ENCODE assay signal across 15 mouse cellular contexts in the genomic region with DNA sequence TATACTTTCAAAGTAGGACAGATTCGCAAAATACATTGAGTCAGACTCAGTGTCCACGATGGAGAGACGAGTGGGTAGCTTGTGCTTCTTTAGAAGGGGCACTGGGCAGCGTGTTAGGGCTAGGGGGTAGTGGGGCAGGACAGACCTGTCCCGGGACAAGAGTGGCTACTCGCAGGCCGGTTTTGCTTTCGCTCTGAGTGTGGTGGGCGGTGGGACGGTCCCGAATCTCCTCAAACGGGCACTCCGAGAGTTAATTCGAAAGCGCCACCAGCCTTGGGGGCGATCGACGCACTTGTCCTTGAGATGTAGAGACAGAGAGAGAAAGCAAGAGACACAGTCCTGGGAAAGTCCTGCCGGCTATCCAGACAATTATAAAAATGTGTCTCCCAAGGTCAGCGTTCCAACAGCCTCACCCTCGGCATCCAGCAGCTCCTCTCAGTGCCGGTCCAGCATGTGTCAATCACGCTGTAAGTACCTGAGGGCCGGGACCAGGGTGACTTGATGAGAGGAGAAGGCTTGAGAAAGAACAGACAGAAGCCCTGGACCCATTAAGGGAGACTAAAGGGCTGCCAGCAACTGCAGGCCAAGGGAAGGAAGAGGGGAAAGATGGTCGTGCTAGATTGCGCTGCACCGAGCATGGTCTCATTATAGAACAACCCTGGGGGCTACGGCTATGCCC. TPM values are rescaled to one million over a fixed set of nuclear protein-coding genes. Genes with fewer than 3 reads are reported as not detected.
DNase-seq lines count a peak whose midpoint lies in the region; ATAC-seq and TF ChIP-seq lines count a peak whose summit lies in the region.
"Had no signal": no experiment of that assay in that cellular context is flagged by ENCODE, and none has a peak within 500 bp of the region (broad histone marks: within the 10 kb centered on the region; RNA-seq: fewer than 3 reads in every experiment).

No protein-coding gene starts in this region.

- TF ChIP-seq CTCF in gastrocnemius, adult 2 months (IDR thresholded peaks at IDR 0.05), result no peak
- TF ChIP-seq CTCF in thymus, adult 2 months (IDR thresholded peaks at IDR 0.05; ENCODE audit: borderline replicate concordance, control insufficient read depth, extremely low read depth, insufficient read depth, low read length, poor library complexity), result no peak

- 0 out of 2 replicates have a peak overlapping the region, but pooled peaks have one; percentile 7 for H3K9ac ChIP-seq in liver, embryonic 12.5 days
- H3K9ac ChIP-seq: forebrain, postnatal 0 days; intestine, embryonic 15.5 days; limb, embryonic 12.5 days had no signal

- H3K36me3 ChIP-seq in thymus, adult 2 months (ENCODE audit: control insufficient read depth, insufficient read depth, low read length), result no peaks in the 10 kb centered on the region
- H3K36me3 ChIP-seq in liver, embryonic 12.5 days, result no peaks in the 10 kb centered on the region
- H3K36me3 ChIP-seq: intestine, embryonic 15.5 days; limb, embryonic 12.5 days; midbrain, embryonic 10.5 days had no signal

- no peak for DNase-seq in gastrocnemius, adult 2 months
- no peak for DNase-seq in gastrocnemius, postnatal 36 days
- peak; percentile 23 for DNase-seq in thymus, adult 2 months
- DNase-seq in thymus, postnatal 10 days (ENCODE audit: low spot score in 2 of 2), result no peak
- DNase-seq in spleen, postnatal 14 days (ENCODE audit: low spot score in 2 of 2), result peak; percentile 23 to 47
- no peak for DNase-seq in retina, embryonic 14.5 days (ENCODE audit: low spot score)
- DNase-seq in embryo, embryonic 10.5 days (ENCODE audit: low spot score), result no peak
- DNase-seq: cerebellum, adult 11-12 months; forebrain, postnatal 0 days had no signal

- H3K4me3 ChIP-seq in gastrocnemius, adult 2 months, result peak overlapping the region; percentile 7; the same call in 1 of the 2 replicates
- H3K4me3 ChIP-seq in thymus, adult 2 months (ENCODE audit: control insufficient read depth, insufficient read depth, low read length), result peak overlapping the region; percentile 42
- H3K4me3 ChIP-seq in liver, embryonic 12.5 days, result peak overlapping the region; percentile 19
- H3K4me3 ChIP-seq: intestine, embryonic 15.5 days; layer of hippocampus, adult 2 months; limb, embryonic 12.5 days; midbrain, embryonic 10.5 days had no signal

- H3K4me1 ChIP-seq in thymus, adult 2 months (replicated peaks; ENCODE audit: control insufficient read depth, insufficient read depth, low read length), result peaks cover 30% of the 10 kb centered on the region
- peaks cover 11% of the 10 kb centered on the region; the same call in 1 of the 2 replicates for H3K4me1 ChIP-seq in liver, embryonic 12.5 days
- H3K4me1 ChIP-seq: intestine, embryonic 15.5 days had no signal

- intact Hi-C loops in gastrocnemius, adult 2 months (cut with DNase I), result loop anchor here (5.0 kb wide), 2 partner anchors 74 to 109 kb away; no protein-coding TSS in a partner anchor
- intact Hi-C loops in gastrocnemius, postnatal 36 days (cut with DNase I), result no loop called here

- H3K4me2 ChIP-seq in liver, embryonic 12.5 days, result peak overlapping the region; percentile 42
- H3K4me2 ChIP-seq: intestine, embryonic 15.5 days; limb, embryonic 12.5 days had no signal

- no peaks in the 10 kb centered on the region; the same call in 1 of the 2 replicates for H3K27me3 ChIP-seq in thymus, adult 2 months (ENCODE audit: control insufficient read depth, insufficient read depth, low read length)
- H3K27me3 ChIP-seq in liver, embryonic 12.5 days (replicated peaks), result 0 out of 2 replicates have a peak, but pooled peaks cover 9% of the 10 kb centered on the region
- H3K27me3 ChIP-seq: intestine, embryonic 15.5 days had no signal

- no peak for ATAC-seq in liver, embryonic 12.5 days
- ATAC-seq: forebrain, postnatal 0 days; intestine, embryonic 15.5 days had no signal

- no peaks in the 10 kb centered on the region for H3K9me3 ChIP-seq in liver, embryonic 12.5 days (replicated peaks)
- H3K9me3 ChIP-seq: intestine, embryonic 15.5 days; limb, embryonic 12.5 days; midbrain, embryonic 10.5 days had no signal

- WGBS in thymus, adult 2 months, result 14% methylated on average over 28 of the region's 28 CpGs
- 40% methylated on average over 28 of the region's 28 CpGs for WGBS in liver, embryonic 12.5 days (ENCODE audit: insufficient replicate concordance)

- H3K27ac ChIP-seq in gastrocnemius, adult 2 months, result peak overlapping the region; percentile 87
- peak overlapping the region; percentile 2; the same call in 1 of the 2 replicates for H3K27ac ChIP-seq in thymus, adult 2 months (ENCODE audit: control insufficient read depth, insufficient read depth, low read length)
- peak overlapping the region; percentile 52 for H3K27ac ChIP-seq in liver, embryonic 12.5 days
- H3K27ac ChIP-seq: intestine, embryonic 15.5 days; layer of hippocampus, adult 2 months; limb, embryonic 12.5 days; midbrain, embryonic 10.5 days had no signal

- no peak for TF ChIP-seq POLR2A in thymus, adult 2 months (IDR thresholded peaks at IDR 0.05; ENCODE audit: control insufficient read depth, extremely low read depth, insufficient read depth, low read length, poor library complexity)

RNA-seq across cellular contexts. Expression of gene Il12a, which starts 0.8 kb away (rescaled TPM):
- total RNA-seq in gastrocnemius, adult 2 months (2021), result 1 to 10 TPM; 4.1 to 4.8 TPM
- total RNA-seq in gastrocnemius, postnatal 36 days (2021), result 1 to 10 TPM; 3.9 to 7.3 TPM
- polyA plus RNA-seq in thymus, adult 2 months (2012; rRNA removed), result 2.8 and 3.2 TPM in 2 replicates
- polyA plus RNA-seq in liver, embryonic 12.5 days (2016; fragmentation: Nextera tagmentation; extraction: Ambion mirVana), result 4.3 and 4.5 TPM in 2 replicates
- total RNA-seq: forebrain, postnatal 0 days had no signal
- polyA plus RNA-seq: forebrain, postnatal 0 days; intestine, embryonic 15.5 days; limb, embryonic 12.5 days; midbrain, embryonic 10.5 days; neural tube, embryonic 14.5 days had no signal

Comparison
In these comparisons a context has a peak if more than half of its experiments do, and no peak if none do; other contexts are left out.
1. DNase-seq: peak in thymus, adult 2 months (single experiment) and spleen, postnatal 14 days (2 of 2); none in gastrocnemius, adult 2 months (single experiment), gastrocnemius, postnatal 36 days (0 of 2), thymus, postnatal 10 days (0 of 2), retina, embryonic 14.5 days (single experiment) and embryo, embryonic 10.5 days (single experiment).
2. H3K27ac ChIP-seq: peak in every context shown above with its lines; median percentile 87 in gastrocnemius, adult 2 months; 52 in liver, embryonic 12.5 days; 2 in thymus, adult 2 months.
3. Peak in every context shown above with its lines, with median percentiles within 50 percentile points of each other: H3K4me3 ChIP-seq.